Comparison of ENCODE assay signal across 7 mouse cellular contexts in genomic region chr8:126595204-126596061, GRCm38 (mm10). TPM values are rescaled to one million over a fixed set of nuclear protein-coding genes. Genes with fewer than 3 reads are reported as not detected.
A peak's percentile ranks its signal among the peaks of the same experiment; 100 is the strongest.
DNase-seq lines count a peak whose midpoint lies in the region; ATAC-seq and TF ChIP-seq lines count a peak whose summit lies in the region.

No protein-coding gene starts in this region.

- no peak for TF ChIP-seq CTCF in MEL (IDR thresholded peaks at IDR 0.05 in 2 of 3, conservative IDR thresholded peaks at IDR 0.05 in 1 of 3; ENCODE audit: control insufficient read depth in 1 of 3, insufficient read depth in 1 of 3, low read depth in 2 of 3, low read length in 3 of 3, poor library complexity in 1 of 3, severe bottlenecking in 1 of 3)

- peaks cover 16 to 32% of the 10 kb centered on the region in 2 experiments for H3K4me1 ChIP-seq in MEL (ENCODE audit: control insufficient read depth in 1 of 2, insufficient read depth in 2 of 2, low read length in 2 of 2)
- peaks cover 7% of the 10 kb centered on the region for H3K4me1 ChIP-seq in brown adipose tissue, adult 24 weeks (ENCODE audit: control insufficient read depth, insufficient read depth, insufficient read length, low read length)
- H3K4me1 ChIP-seq in hindbrain, embryonic 11.5 days (replicated peaks; ENCODE audit: control insufficient read depth, insufficient read depth, low read length) = peaks cover 18% of the 10 kb centered on the region

- peak overlapping the region; percentile 99 for H3K27ac ChIP-seq in MEL (ENCODE audit: control insufficient read depth, low read depth, low read length)
- H3K27ac ChIP-seq in brown adipose tissue, adult 24 weeks (replicated peaks; ENCODE audit: low read depth, low read length) = peak overlapping the region; percentile 98
- H3K27ac ChIP-seq in hindbrain, embryonic 11.5 days (ENCODE audit: low read depth, low read length) = peak overlapping the region; percentile 97

- 23% methylated on average over 16 of the region's 16 CpGs for WGBS in hindbrain, embryonic 11.5 days

- H3K9me3 ChIP-seq in MEL (replicated peaks; ENCODE audit: insufficient read depth, low read length) = no peaks in the 10 kb centered on the region
- H3K9me3 ChIP-seq in hindbrain, embryonic 11.5 days (ENCODE audit: control insufficient read depth, low read length) = no peaks in the 10 kb centered on the region

- no peak; the same call in 1 of the 2 replicates for TF ChIP-seq RAD21 in MEL (IDR thresholded peaks at IDR 0.05; ENCODE audit: low read depth, low read length)

- no peak for ATAC-seq in hindbrain, embryonic 11.5 days (ENCODE audit: low FRiP score)

- peaks cover 45% of the 10 kb centered on the region for H3K79me2 ChIP-seq in MEL (ENCODE audit: control insufficient read depth, insufficient read depth, low read length, poor library complexity)

- H3K36me3 ChIP-seq in MEL (ENCODE audit: control insufficient read depth in 1 of 2, insufficient read depth in 2 of 2, low read length in 2 of 2) = peaks cover 7 to 30% of the 10 kb centered on the region in 2 experiments
- no peaks in the 10 kb centered on the region for H3K36me3 ChIP-seq in hindbrain, embryonic 11.5 days (ENCODE audit: control insufficient read depth, insufficient read depth, low read length)

- peak overlapping the region; percentile 94 for H3K9ac ChIP-seq in MEL (ENCODE audit: control insufficient read depth, low read depth, low read length, poor library complexity, severe bottlenecking)
- peak overlapping the region; percentile 86 for H3K9ac ChIP-seq in hindbrain, embryonic 11.5 days (ENCODE audit: low read depth, low read length)

- peak in 1 of 2 experiments; percentile 16; a peak in 2 of 4 replicates for TF ChIP-seq POLR2A in MEL (IDR thresholded peaks at IDR 0.05; ENCODE audit: control insufficient read depth in 1 of 2, insufficient read depth in 1 of 2, low read depth in 1 of 2, low read length in 2 of 2, poor library complexity in 1 of 2)

- peak; percentile 67 for DNase-seq in MEL (ENCODE audit: low read depth, low spot score)
- peak; percentile 50 to 57 for DNase-seq in frontal cortex, postnatal 14 days (ENCODE audit: low spot score in 2 of 2)
- peak; percentile 47 for DNase-seq in hindbrain, embryonic 11.5 days (ENCODE audit: low spot score)
- DNase-seq in layer of hippocampus, postnatal 14 days (ENCODE audit: low spot score in 2 of 2) = peak; percentile 78 to 79
- peak; percentile 87 for DNase-seq in lung, postnatal 25 days (ENCODE audit: low spot score)
- DNase-seq in right cerebral cortex, postnatal 14 days = peak; percentile 48

- no peaks in the 10 kb centered on the region for H3K27me3 ChIP-seq in MEL (ENCODE audit: control insufficient read depth in 1 of 2, insufficient read depth in 2 of 2, low read length in 2 of 2)
- no peaks in the 10 kb centered on the region for H3K27me3 ChIP-seq in hindbrain, embryonic 11.5 days (ENCODE audit: control insufficient read depth, insufficient read depth, low read length)

- no peak for TF ChIP-seq EP300 in MEL (IDR thresholded peaks at IDR 0.05; ENCODE audit: low read depth in 1 of 2, low read length in 2 of 2)

- H3K4me2 ChIP-seq in hindbrain, embryonic 11.5 days (replicated peaks; ENCODE audit: low read depth, low read length) = peak overlapping the region; percentile 83

- peak overlapping the region; percentile 72 to 88 for H3K4me3 ChIP-seq in MEL (ENCODE audit: control insufficient read depth in 1 of 2, insufficient read depth in 1 of 2, low read depth in 2 of 2, low read length in 2 of 2)
- peak overlapping the region; percentile 57 for H3K4me3 ChIP-seq in brown adipose tissue, adult 24 weeks (ENCODE audit: insufficient read depth, low read depth, low read length)
- H3K4me3 ChIP-seq in hindbrain, embryonic 11.5 days (ENCODE audit: low read depth, low read length) = peak overlapping the region; percentile 98; the same call in 1 of the 2 replicates

TF ChIP-seq in MEL, 35 proteins besides CTCF, POLR2A, EP300 and RAD21:
- TF ChIP-seq HCFC1 (IDR thresholded peaks at IDR 0.05; ENCODE audit: low read depth, low read length) (no peak), MEF2A (IDR thresholded peaks at IDR 0.05; ENCODE audit: extremely low read depth, insufficient replicate concordance, low read depth, low read length, poor library complexity, severe bottlenecking) (no peak), MAZ (IDR thresholded peaks at IDR 0.05; ENCODE audit: low read depth, low read length) (no peak), ZMIZ1 (IDR thresholded peaks at IDR 0.05; ENCODE audit: low read depth, low read length) (no peak), UBTF (IDR thresholded peaks at IDR 0.05; ENCODE audit: borderline replicate concordance, insufficient read depth, low read depth, low read length) (no peak), RCOR1 (IDR thresholded peaks at IDR 0.05; ENCODE audit: low read depth, low read length) (no peak), E2F4 (IDR thresholded peaks at IDR 0.05; ENCODE audit: borderline replicate concordance, low read depth, low read length) (no peak), SMC3 (IDR thresholded peaks at IDR 0.05; ENCODE audit: low read depth, low read length) (0 out of 2 replicates have a peak, but pooled peaks have one; percentile 10), USF1 (IDR thresholded peaks at IDR 0.05; ENCODE audit: low read depth, low read length) (peak; percentile 75), KAT2A (conservative IDR thresholded peaks at IDR 0.05; ENCODE audit: low read depth, low read length) (no peak), NRF1 (IDR thresholded peaks at IDR 0.05; ENCODE audit: insufficient read depth, low read depth, low read length, poor library complexity, severe bottlenecking) (no peak), GABPA (IDR thresholded peaks at IDR 0.05; ENCODE audit: low read depth, low read length) (no peak), ZKSCAN1 (IDR thresholded peaks at IDR 0.05; ENCODE audit: low read depth, low read length) (no peak), BHLHE40 (IDR thresholded peaks at IDR 0.05; ENCODE audit: borderline replicate concordance, low read depth, low read length) (peak; percentile 56; the same call in 1 of the 2 replicates), TAL1 (IDR thresholded peaks at IDR 0.05; ENCODE audit: low read length) (no peak), MAFK (IDR thresholded peaks at IDR 0.05; ENCODE audit: borderline replicate concordance, low read depth, low read length) (no peak), POLR2AphosphoS2 (IDR thresholded peaks at IDR 0.05; ENCODE audit: low read length) (no peak; the same call in 1 of the 2 replicates), NELFE (IDR thresholded peaks at IDR 0.05; ENCODE audit: low read depth, low read length) (no peak), ETS1 (IDR thresholded peaks at IDR 0.05; ENCODE audit: low read depth, low read length) (no peak), MXI1 (IDR thresholded peaks at IDR 0.05; ENCODE audit: low read depth, low read length) (peak; percentile 1), ZC3H11A (IDR thresholded peaks at IDR 0.05; ENCODE audit: low read depth, low read length) (no peak), CHD1 (IDR thresholded peaks at IDR 0.05; ENCODE audit: low read depth, low read length) (peak; percentile 54; the same call in 1 of the 2 replicates), USF2 (IDR thresholded peaks at IDR 0.05; ENCODE audit: borderline replicate concordance in 1 of 2, insufficient read depth in 1 of 2, low read depth in 1 of 2, low read length in 2 of 2) (0 out of 4 replicates have a peak, but pooled peaks of 1 of the 2 experiments have one; percentile 26), TBP (IDR thresholded peaks at IDR 0.05; ENCODE audit: low read depth, low read length) (no peak), SIN3A (IDR thresholded peaks at IDR 0.05; ENCODE audit: low read length) (no peak), TCF12 (IDR thresholded peaks at IDR 0.05; ENCODE audit: low read depth, low read length) (0 out of 2 replicates have a peak, but pooled peaks have one; percentile 27), JUND (IDR thresholded peaks at IDR 0.05; ENCODE audit: low read depth, low read length) (no peak), MYB (IDR thresholded peaks at IDR 0.05; ENCODE audit: low read depth, low read length) (no peak), POLR2AphosphoS5 (IDR thresholded peaks at IDR 0.05; ENCODE audit: borderline replicate concordance, low read depth, low read length) (no peak), MAX (IDR thresholded peaks at IDR 0.05; ENCODE audit: low read length) (peak; percentile 30; the same call in 1 of the 2 replicates), CHD2 (IDR thresholded peaks at IDR 0.05; ENCODE audit: low read length) (no peak), ZNF384 (IDR thresholded peaks at IDR 0.05; ENCODE audit: low read depth, low read length) (no peak), ELF1 (IDR thresholded peaks at IDR 0.05; ENCODE audit: low read depth, low read length) (0 out of 2 replicates have a peak, but pooled peaks have one; percentile 12), MYC (IDR thresholded peaks at IDR 0.05; ENCODE audit: low read depth, low read length) (no peak), GATA1 (IDR thresholded peaks at IDR 0.05; ENCODE audit: low read depth, low read length) (no peak)
TF ChIP-seq in MEL: peak in this region for 9.

RNA-seq across cellular contexts. Expression of gene Irf2bp2, which starts 1.6 kb away (rescaled TPM):
- total RNA-seq in MEL (2012; rRNA removed) = 30.4 and 37.2 TPM in 2 replicates
- polyA plus RNA-seq in MEL (2012; ENCODE audit: insufficient read depth in 1 of 2, insufficient read length in 2 of 2, low read depth in 1 of 2, low replicate concordance in 2 of 2, missing spikeins in 1 of 2) = 10 to 100 TPM in 1 of 2 experiments, not detected in 1; 17.1 TPM
- polyA plus RNA-seq in brown adipose tissue, adult 24 weeks (2012; ENCODE audit: insufficient read depth, insufficient read length, missing spikeins) = 12.0 and 24.3 TPM in 2 replicates
- polyA plus RNA-seq in hindbrain, embryonic 11.5 days (2014; fragmentation: Nextera tagmentation; extraction: Ambion mirVana) = 4.8 and 5.5 TPM in 2 replicates
- total RNA-seq in layer of hippocampus, postnatal 14 days (2021) = 10 to 100 TPM; 57.1 to 61.7 TPM
